Mouse (Mus musculus) G1E (cell line): Measurements from ENCODE around the gene Tnnt2. TPM values are rescaled to one million over a fixed set of nuclear protein-coding genes. Genes with fewer than 3 reads are reported as not detected.

Experiments used
- ATAC-seq: 2 replicates; pipeline ENCODE4 v1.8.0; 2016; ENCODE audit warnings: mild to moderate bottlenecking; ENCODE audit not compliant: insufficient number of reproducible peaks, poor library complexity, low FRiP score, severe bottlenecking; ENCODE audit errors: extremely low read depth
- DNase-seq: peaks from one replicate; pipeline ENCODE4 v3.0.0; 2012; ENCODE audit warnings: low spot score
- H3K27me3 ChIP-seq: 2 replicates; pipeline ENCODE4 v1.6.1; 2012; ENCODE audit warnings: mild to moderate bottlenecking, low read length, inconsistent platforms; ENCODE audit not compliant: insufficient read depth
- H3K36me3 ChIP-seq: replicated peaks from 2 replicates; pipeline ENCODE3; 2012; ENCODE audit warnings: mild to moderate bottlenecking, inconsistent platforms
- H3K4me1 ChIP-seq: 2 replicates; pipeline ENCODE4 v1.6.1; 2012; ENCODE audit warnings: low read depth, low read length, inconsistent platforms, mixed read lengths; ENCODE audit not compliant: insufficient read depth
- H3K4me3 ChIP-seq: 2 replicates; pipeline ENCODE4 v1.5.1; 2012; ENCODE audit warnings: low read depth, mild to moderate bottlenecking, inconsistent platforms, low read length, moderate library complexity, mixed read lengths
- H3K9me3 ChIP-seq: replicated peaks from 2 replicates; pipeline ENCODE4 v1.6.1; 2012; ENCODE audit warnings: inconsistent platforms
- CTCF ChIP-seq: IDR thresholded peaks from 2 replicates; pipeline ENCODE4 v1.5.1; 2012; ENCODE audit warnings: low read depth, low read length, inconsistent platforms, mixed read lengths
- GATA1 ChIP-seq: IDR thresholded peaks from 2 replicates; pipeline ENCODE4 v1.6.1; 2012; ENCODE audit warnings: borderline replicate concordance, low read length, inconsistent platforms, mixed read lengths
- GATA2 ChIP-seq: IDR thresholded peaks from 2 replicates; pipeline ENCODE4 v1.6.1; 2012; ENCODE audit warnings: low read depth, low read length, inconsistent platforms, borderline replicate concordance
- POLR2AphosphoS5 ChIP-seq: IDR thresholded peaks from 2 replicates; pipeline ENCODE4 v1.6.1; 2012; ENCODE audit warnings: low read depth, low read length, inconsistent platforms; ENCODE audit not compliant: insufficient replicate concordance
- TAL1 ChIP-seq: conservative IDR thresholded peaks from 2 replicates; pipeline ENCODE4 v1.6.1; 2012; ENCODE audit warnings: low read depth, low read length, inconsistent platforms, mixed read lengths
- polyA plus RNA-seq: library from polyadenylated mRNA; stranded (reverse); fragments of >175 nt; gene quantifications from 2 replicates; pipeline ENCODE4 v1.2.3, GENCODE M21; 2012
- total RNA-seq, 2 experiments: library from RNA; stranded (forward) in 1 of 2; stranded (reverse) in 1 of 2; fragments of 200-1000 nt in 1 of 2; fragments of >200 nt in 1 of 2; fragmentation: Nextera tagmentation in 1 of 2; gene quantifications; 2 replicates each; pipeline ENCODE4 v1.2.3; 2014 to 2017

Tnnt2 gene
- total and polyA plus RNA-seq, 3 experiments, result 0.38 TPM; not detected in 2

DNA sequence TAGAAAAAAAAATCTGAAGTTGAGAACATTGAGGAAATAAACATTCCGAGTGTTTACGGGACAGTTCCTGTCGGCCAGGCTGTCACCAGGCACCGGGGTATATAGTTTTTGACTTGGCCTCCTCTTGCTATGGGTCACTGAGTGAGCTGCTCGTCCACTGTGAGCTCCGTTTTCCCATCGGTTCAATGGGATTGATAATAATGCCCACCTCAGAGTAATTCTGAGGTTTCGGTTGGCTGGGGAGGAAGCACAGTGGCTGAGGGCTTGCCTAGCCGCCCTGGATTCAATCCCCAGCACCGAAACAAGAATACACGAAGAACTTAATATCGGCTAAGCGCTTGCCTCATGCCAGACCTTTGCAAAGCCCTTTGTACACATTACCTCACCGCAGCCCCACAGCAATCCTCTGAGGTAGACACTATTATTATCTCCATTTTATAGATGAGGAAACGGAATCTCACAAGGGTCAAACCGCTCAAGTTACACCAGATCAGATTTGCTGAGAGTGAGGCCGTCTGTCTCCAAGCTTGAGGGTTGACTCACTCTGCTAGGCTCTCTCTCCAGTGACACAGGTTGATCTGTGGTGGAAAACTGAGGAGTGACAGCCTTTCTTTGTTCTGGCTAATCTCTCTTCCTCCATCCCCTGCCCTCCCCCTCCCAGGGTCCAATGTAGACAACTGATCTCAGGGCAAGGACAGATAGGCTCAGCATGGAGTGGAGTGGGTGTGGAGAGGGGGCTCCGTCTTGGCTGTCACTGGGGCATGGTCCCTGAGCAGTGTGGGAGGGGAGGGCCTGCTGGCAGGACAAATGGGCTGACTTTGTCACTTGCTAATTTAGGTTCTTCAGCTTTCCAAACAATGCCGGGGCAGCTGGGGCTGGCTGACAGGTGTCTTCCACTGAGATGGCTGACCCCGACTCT, 41.7 kb upstream of the Tnnt2 start:
- no peaks in the 10 kb centered on the region for H3K4me1 ChIP-seq
- H3K4me3 ChIP-seq, result no peak overlapping the region
- no peaks in the 10 kb centered on the region for H3K36me3 ChIP-seq
- no peaks in the 10 kb centered on the region for H3K9me3 ChIP-seq
- TF ChIP-seq POLR2AphosphoS5 (no peak), TAL1 (no peak), GATA2 (no peak), CTCF (no peak), GATA1 (no peak)
- ATAC-seq (no peak), DNase-seq (no peak)
- H3K27me3 ChIP-seq, result peaks cover 34% of the 10 kb centered on the region

DNA sequence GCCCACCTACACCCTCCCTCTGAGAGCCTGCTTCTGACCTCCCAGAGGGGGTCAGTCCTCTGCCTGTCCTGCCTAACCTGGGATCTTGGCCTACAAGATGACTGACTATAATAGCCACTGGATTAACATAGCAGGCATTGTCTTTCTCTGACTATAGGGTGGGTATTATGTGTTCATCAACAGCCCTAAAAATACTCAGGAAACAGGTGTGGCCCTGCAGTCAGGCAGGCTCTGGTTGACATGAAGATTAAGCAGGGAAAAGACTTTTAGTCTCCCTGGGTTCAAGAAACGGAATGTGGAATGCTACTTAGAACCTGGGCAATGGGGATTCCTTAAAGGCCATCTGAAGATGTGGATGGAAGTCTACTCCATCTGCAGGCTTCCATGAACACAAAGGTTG, 37.7 kb upstream of the Tnnt2 start:
- H3K4me3 ChIP-seq, result no peak overlapping the region
- ATAC-seq (no peak), DNase-seq (no peak)
- H3K36me3 ChIP-seq, result no peaks in the 10 kb centered on the region
- no peaks in the 10 kb centered on the region for H3K4me1 ChIP-seq
- peaks cover 29% of the 10 kb centered on the region; the same call in 1 of the 2 replicates for H3K27me3 ChIP-seq
- no peaks in the 10 kb centered on the region for H3K9me3 ChIP-seq
- no peak for TF ChIP-seq POLR2AphosphoS5
- no peak for TF ChIP-seq CTCF
- no peak for TF ChIP-seq GATA2
- no peak for TF ChIP-seq GATA1
- no peak for TF ChIP-seq TAL1

DNA sequence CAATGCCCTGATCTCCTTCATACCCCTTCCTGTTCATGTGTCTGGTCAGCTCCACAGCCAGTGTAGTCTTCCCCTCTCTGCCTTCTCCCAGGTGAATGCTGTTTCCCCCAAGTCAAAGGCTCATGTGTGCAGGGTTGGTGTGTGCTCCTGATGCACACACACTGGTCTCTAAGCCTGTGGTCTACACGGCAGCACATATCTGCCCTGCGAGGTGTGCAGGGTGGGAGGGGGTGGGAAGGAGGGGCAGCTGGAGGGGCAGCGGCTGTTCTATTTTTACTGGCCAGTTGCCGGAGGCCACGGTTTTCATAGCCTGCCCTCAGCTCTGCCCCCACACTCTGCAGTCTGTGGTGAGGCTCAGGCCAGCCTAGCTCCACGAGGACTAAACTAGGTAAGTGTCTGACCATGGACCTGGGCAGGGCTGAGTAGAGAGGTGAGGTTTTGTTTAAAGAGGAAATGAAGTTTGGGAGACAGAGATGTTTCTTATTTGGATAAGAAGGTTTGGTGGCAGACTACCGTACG, 37.0 kb upstream of the Tnnt2 start:
- Histone ChIP-seq H3K9me3 (no peaks in the 10 kb centered on the region), H3K27me3 (peaks cover 25% of the 10 kb centered on the region; the same call in 1 of the 2 replicates), H3K36me3 (no peaks in the 10 kb centered on the region), H3K4me1 (no peaks in the 10 kb centered on the region), H3K4me3 (no peak overlapping the region)
- TF ChIP-seq POLR2AphosphoS5, result no peak
- TF ChIP-seq GATA1, result no peak
- TF ChIP-seq CTCF, result no peak
- TF ChIP-seq TAL1, result no peak
- no peak for TF ChIP-seq GATA2
- no peak for ATAC-seq
- no peak for DNase-seq

DNA sequence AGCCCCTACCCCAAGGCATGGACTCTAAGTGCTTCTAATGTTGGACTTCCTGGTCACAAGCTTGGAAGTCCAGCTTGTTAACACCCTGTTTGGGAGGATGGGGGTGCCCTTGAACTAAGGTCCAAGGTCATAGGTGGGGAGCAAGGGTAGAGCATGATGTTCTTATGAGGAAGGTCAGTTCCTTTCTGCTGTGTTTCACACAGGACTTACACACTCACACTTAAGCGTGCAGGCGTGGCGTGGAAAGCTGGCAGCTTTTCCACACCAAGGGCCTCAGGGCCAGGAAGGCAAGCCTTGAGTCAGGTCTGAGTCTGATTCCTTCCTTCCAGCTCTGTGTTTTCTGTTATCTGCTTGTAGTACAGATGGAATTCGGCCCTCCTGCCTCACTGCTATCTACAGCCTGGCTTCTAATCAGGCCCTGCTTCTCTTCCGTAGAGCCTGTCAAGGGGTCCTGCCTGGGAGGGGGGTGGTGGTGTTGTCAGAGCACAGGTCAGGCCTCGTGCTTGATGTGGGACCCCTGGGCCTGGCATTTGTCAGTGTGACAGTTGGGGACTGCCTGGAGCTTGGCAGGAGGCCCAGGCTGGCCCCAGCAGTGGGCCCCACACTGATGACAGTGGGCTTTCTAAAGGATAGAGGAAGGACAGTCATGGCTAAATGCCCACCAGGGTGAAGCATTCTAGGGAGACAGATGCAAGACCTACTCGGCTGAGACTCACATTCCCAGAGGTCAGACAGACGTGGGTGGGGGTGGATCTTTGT, 35.8 kb upstream of the Tnnt2 start:
- H3K4me1 ChIP-seq, result no peaks in the 10 kb centered on the region
- TF ChIP-seq GATA2 (no peak), TAL1 (no peak), POLR2AphosphoS5 (no peak), GATA1 (no peak), CTCF (no peak)
- no peak for ATAC-seq
- H3K9me3 ChIP-seq, result no peaks in the 10 kb centered on the region
- H3K36me3 ChIP-seq, result no peaks in the 10 kb centered on the region
- peaks cover 23% of the 10 kb centered on the region; the same call in 1 of the 2 replicates for H3K27me3 ChIP-seq
- no peak overlapping the region for H3K4me3 ChIP-seq
- no peak for DNase-seq

DNA sequence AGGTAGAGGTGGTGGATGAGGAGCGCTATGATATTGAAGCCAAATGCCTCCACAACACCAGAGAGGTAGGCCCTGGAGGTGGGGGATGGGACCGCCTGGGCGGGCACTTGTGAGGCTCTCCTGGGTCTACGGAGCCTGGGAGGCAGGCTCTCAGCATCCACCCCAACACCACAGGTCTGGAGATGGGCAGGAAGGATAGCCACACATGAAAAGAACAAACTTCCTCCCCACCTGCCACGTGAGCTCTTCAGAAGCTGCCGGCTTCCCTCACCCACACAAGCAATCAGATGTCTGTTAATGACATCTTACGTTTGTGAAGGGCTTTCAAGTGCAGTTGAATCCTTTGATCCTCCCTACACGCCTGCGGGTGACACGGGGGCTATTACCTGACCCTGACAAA, 28.6 kb upstream of the Tnnt2 start:
- Histone ChIP-seq H3K4me3 (no peak overlapping the region), H3K9me3 (no peaks in the 10 kb centered on the region), H3K36me3 (no peaks in the 10 kb centered on the region), H3K27me3 (peaks cover 34% of the 10 kb centered on the region), H3K4me1 (no peaks in the 10 kb centered on the region)
- ATAC-seq (no peak), DNase-seq (no peak)
- no peak for TF ChIP-seq POLR2AphosphoS5
- no peak for TF ChIP-seq TAL1
- TF ChIP-seq GATA1, result no peak

DNA sequence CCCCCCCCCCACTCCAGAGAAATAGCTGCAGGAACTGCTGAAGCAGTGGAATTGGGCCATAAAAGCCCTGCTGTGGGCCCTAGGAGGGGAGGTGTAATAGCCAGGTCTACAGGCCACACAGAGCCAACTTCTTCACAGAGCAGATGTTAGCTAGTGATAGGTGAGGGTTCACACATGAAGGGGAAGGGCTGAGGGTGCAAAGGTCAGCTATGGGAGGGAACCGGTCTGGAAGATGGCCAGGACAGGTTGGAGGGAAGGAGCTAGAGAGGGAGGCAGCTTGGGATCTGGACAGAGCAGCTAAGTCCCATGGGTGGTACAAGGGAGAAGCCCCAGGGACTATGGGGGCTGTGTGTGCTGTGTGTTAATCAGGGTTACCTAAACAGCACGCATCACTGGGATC, 26.0 kb upstream of the Tnnt2 start:
- DNase-seq (no peak), ATAC-seq (no peak)
- no peak overlapping the region for H3K4me3 ChIP-seq

More for the DNA sequence above, 26.0 kb upstream of the Tnnt2 start:
- no peaks in the 10 kb centered on the region for H3K9me3 ChIP-seq
- TF ChIP-seq GATA2 (no peak), GATA1 (no peak), TAL1 (no peak), POLR2AphosphoS5 (no peak), CTCF (no peak)
- no peaks in the 10 kb centered on the region for H3K4me1 ChIP-seq
- H3K27me3 ChIP-seq, result peaks cover 52% of the 10 kb centered on the region
- no peaks in the 10 kb centered on the region for H3K36me3 ChIP-seq
